Mouse (Mus musculus) regulatory T cell (primary cell): ENCODE data around the gene Serpina1f.
"Not testable (repeated sequence)": the region's sequence is repeated elsewhere in the genome, so short reads cannot be mapped to it uniquely, and the experiment has no call there.

ENCODE experiments used
- in situ Hi-C: fragments of 300-600 bp; cut with MboI, MseI; formaldehyde crosslinking; loops from one replicate; pipeline ENCODE4 v1.15.1; 2025; ENCODE audit warnings: high pct_unique_total_duplicates

Serpina1f gene

DNA sequence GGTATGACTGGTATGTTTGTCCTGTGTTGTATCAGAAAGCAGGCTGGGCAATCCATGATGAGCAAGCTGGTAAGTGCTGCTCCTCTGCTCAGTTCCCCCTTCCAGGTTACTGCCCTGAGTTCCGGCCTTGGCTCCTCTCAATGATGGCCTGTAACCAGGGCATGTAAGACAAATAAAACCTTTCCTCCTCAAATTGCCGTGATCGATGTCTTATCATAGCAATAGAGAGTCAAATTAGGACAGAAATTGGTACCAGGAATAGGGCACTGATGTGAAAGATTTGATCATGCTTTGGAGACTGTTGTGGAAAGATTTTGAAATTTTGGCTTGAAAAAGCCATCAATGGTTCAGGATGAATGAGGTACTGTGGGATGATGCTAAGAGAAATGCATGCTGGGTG, 30.0 kb downstream of the Serpina1f start:
- in situ Hi-C loops: no loop called here

GRCm38 (mm10) chr12:103662053-103662452, 33.3 kb downstream of the Serpina1f start:
- in situ Hi-C loops: not testable (repeated sequence)

DNA sequence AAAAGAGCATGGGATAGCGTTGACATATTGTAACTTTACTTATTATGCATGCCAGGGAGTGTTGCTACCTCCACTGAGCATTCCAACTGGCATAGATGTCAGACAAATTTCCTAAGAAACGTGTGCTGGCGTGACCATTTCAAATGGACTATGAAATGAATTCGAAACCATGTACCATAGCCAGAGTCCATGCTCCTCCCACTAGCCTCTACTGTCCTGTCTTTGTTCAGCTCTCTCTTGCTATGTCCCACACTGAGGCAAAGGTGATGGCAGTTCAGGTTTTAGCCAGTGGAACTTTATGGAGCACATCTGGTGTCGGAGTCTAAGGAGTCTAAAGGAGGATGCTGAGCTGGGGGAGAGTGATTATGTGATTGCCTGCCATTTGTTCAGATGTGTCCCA, 35.3 kb downstream of the Serpina1f start:
- in situ Hi-C loops: no loop called here

- in situ Hi-C loops: no loop called here
Measured at GRCm38 (mm10) chr12:103659171-103659570, 36.2 kb downstream of the Serpina1f start.

DNA sequence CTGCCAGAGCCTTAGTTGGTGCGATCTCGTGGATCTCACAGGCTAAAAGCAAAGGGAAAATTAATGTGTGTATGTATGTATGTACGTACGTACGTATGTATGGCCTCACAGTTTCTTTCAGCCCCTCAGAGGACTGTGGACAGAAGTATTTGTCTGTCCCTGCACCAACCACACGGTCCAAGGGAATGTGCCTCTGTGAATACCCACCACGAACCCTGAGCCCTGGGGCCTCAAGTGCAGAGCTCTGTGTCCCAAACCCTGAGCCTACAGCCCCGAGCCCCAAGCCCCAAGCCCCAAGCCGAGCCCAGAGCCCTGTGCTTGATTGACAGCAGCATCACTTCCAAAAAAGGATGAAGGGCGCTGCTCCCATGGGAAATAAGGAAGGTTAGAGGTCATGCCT, 37.3 kb downstream of the Serpina1f start:
- in situ Hi-C loops: no loop called here

DNA sequence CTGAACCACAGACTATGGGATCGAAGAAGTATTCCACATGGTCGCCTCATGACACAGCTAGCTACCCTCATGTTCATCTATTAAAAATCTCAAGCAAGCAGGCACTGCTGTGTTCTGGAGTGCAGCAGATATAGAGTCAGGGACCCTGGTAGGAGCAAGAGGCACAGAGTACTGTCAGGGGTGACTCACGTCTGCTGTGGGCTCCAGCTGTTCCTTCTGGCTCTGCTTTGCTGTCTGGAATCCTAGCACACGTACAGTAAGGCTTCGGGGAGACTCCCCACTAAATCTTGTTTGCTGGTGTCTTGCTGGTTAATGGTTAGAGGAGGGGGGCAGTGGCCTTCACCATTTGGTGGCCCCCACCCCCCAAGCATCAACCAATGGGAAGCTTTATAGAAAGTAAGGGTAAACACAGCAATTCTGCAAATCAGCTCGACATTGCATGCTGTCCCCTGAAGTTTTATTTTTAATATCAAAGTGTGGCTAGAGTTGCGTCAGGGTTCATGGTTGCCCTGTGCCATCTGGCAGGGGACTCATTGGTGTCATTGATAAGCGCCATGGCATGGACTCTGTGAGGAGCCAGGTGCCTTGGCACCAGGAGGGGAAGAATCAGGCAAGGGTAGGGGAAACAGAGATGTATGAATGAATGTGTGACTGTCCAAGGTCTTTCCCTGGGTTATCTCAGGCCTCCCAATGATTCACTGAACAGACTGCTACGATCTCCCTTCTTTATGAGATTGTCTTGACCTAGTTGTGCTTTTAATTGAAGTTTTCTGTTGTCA, 38.3 kb downstream of the Serpina1f start, which contains the start of gene Serpina6:
Gene Serpina6 (minus strand): TSS at position 365 of the 779 bp plus-strand sequence.
- in situ Hi-C loops: no loop called here

- in situ Hi-C loops: no loop called here
Measured at GRCm38 (mm10) chr12:103655123-103656044, 39.9 kb downstream of the Serpina1f start.

DNA sequence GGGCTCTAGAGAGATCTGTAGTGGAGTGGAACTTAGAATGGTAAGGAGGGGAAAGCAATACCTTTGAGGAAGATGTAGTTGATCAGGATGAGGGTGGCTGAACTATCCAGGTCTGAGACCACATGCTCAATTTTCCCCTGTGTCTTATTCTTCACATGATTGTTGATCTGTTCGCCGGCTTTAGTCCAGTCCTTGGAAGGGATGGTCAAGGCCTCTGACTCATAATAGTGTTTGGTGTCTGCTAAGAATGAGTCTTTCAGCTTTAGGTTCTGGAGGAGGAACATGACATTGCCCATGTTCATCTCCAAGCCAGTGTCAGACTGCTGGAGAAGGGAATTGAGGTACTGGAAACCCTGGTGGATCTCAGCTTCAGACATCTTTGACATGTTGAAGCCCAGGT, 41.5 kb downstream of the Serpina1f start:
- in situ Hi-C loops: no loop called here

DNA sequence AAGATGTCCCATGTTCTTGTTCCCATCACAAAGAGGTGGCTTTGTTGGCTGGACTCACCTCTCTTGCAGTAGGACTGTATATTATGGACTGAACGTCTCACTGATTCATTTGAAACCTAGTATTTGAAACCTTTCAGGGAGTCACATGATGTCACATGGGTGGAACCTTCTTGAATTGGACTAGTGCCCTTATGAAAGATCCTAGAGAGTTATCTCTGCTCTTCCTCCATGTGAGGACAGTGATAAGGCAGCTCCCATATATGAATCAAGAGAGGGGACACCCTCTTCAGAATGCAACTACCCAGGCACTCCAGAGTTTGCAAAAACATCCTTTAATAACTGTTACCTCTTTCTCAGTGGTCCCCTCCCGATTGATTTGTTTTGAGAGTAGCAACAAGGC, 49.0 kb downstream of the Serpina1f start:
- in situ Hi-C loops: no loop called here

GRCm38 (mm10) chr12:103644601-103645000, 50.7 kb downstream of the Serpina1f start:
- in situ Hi-C loops: no loop called here

DNA sequence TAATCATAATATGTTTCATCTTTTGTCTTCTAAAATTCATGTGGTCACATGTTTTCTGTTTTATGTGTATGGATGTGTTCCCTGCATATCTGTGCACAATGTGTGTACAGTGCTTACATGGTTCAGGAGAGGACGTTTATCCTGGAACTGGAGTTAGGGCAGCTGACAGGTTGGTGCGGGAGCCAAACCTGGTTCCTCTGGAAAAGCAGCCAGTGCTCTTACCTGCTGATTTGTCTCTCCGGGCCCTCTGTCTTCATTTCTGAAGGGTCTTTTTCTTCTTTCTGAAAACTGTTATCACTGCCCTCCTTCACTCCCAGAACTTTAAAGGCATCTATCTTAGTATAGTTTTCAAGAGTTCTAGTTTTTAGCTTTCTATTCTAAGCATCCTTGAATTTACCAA, 51.5 kb downstream of the Serpina1f start:
- in situ Hi-C loops: no loop called here

GRCm38 (mm10) chr12:103643336-103643735, 52.0 kb downstream of the Serpina1f start:
- in situ Hi-C loops: no loop called here
